Mouse (Mus musculus): Measurements from ENCODE around the gene Mpped1. TPM values are rescaled to one million over a fixed set of nuclear protein-coding genes. Genes with fewer than 3 reads are reported as not detected.

Mpped1 gene
- polyA plus RNA-seq, 1 experiment from 2014 or later = 0.17 TPM

GRCm38 (mm10) chr15:83761512-83761911, 17.8 kb upstream of the Mpped1 start:
- ATAC-seq (replicated peaks; ENCODE audit: extremely low read depth, insufficient read depth, low FRiP score) = no peak
- H3K4me2 ChIP-seq (ENCODE audit: low read depth, low read length) = no peak overlapping the region
- no peak overlapping the region for H3K27ac ChIP-seq (ENCODE audit: low read length)
- 83% methylated on average over 13 of the region's 13 CpGs for WGBS
- H3K4me1 ChIP-seq (ENCODE audit: control insufficient read depth, insufficient read depth, low read length) = no peaks in the 10 kb centered on the region
- no peaks in the 10 kb centered on the region for H3K36me3 ChIP-seq (ENCODE audit: control insufficient read depth, insufficient read depth)
- H3K27me3 ChIP-seq (ENCODE audit: control insufficient read depth, insufficient read depth, low read length) = peaks cover 10% of the 10 kb centered on the region
- H3K4me3 ChIP-seq (ENCODE audit: low read length) = no peak overlapping the region
- no peaks in the 10 kb centered on the region for H3K9me3 ChIP-seq (replicated peaks; ENCODE audit: control insufficient read depth, low read length)
- H3K9ac ChIP-seq (ENCODE audit: low read length) = no peak overlapping the region

- Histone ChIP-seq H3K9ac (ENCODE audit: low read length) (no peak overlapping the region), H3K9me3 (replicated peaks; ENCODE audit: control insufficient read depth, low read length) (no peaks in the 10 kb centered on the region), H3K27me3 (ENCODE audit: control insufficient read depth, insufficient read depth, low read length) (peaks cover 42% of the 10 kb centered on the region), H3K36me3 (ENCODE audit: control insufficient read depth, insufficient read depth) (no peaks in the 10 kb centered on the region), H3K4me2 (ENCODE audit: low read depth, low read length) (no peak overlapping the region), H3K4me1 (ENCODE audit: control insufficient read depth, insufficient read depth, low read length) (no peaks in the 10 kb centered on the region), H3K27ac (ENCODE audit: low read length) (no peak overlapping the region), H3K4me3 (ENCODE audit: low read length) (no peak overlapping the region)
- ATAC-seq (replicated peaks; ENCODE audit: extremely low read depth, insufficient read depth, low FRiP score) = no peak
- 31% methylated on average over 6 of the region's 6 CpGs for WGBS
Measured at GRCm38 (mm10) chr15:83765388-83766029, 13.8 kb upstream of the Mpped1 start.

GRCm38 (mm10) chr15:83771346-83772053, 7.8 kb upstream of the Mpped1 start:
- H3K9me3 ChIP-seq (replicated peaks; ENCODE audit: control insufficient read depth, low read length) = no peaks in the 10 kb centered on the region
- ATAC-seq (replicated peaks; ENCODE audit: extremely low read depth, insufficient read depth, low FRiP score) = no peak
- no peak overlapping the region for H3K9ac ChIP-seq (ENCODE audit: low read length)
- peaks cover 9% of the 10 kb centered on the region for H3K4me1 ChIP-seq (ENCODE audit: control insufficient read depth, insufficient read depth, low read length)
- H3K36me3 ChIP-seq (ENCODE audit: control insufficient read depth, insufficient read depth) = no peaks in the 10 kb centered on the region
- H3K4me2 ChIP-seq (ENCODE audit: low read depth, low read length) = no peak overlapping the region
- H3K27ac ChIP-seq (ENCODE audit: low read length) = no peak overlapping the region
- no peak overlapping the region for H3K4me3 ChIP-seq (ENCODE audit: low read length)
- WGBS = 68% methylated on average over 8 of the region's 8 CpGs
- peaks cover 78% of the 10 kb centered on the region for H3K27me3 ChIP-seq (ENCODE audit: control insufficient read depth, insufficient read depth, low read length)

- WGBS = 36% methylated on average over 5 of the region's 5 CpGs
- H3K27me3 ChIP-seq (ENCODE audit: control insufficient read depth, insufficient read depth, low read length) = peaks cover 83% of the 10 kb centered on the region
- peak; percentile 83 for ATAC-seq (replicated peaks; ENCODE audit: extremely low read depth, insufficient read depth, low FRiP score)
Measured at GRCm38 (mm10) chr15:83772460-83772859, 6.8 kb upstream of the Mpped1 start.

GRCm38 (mm10) chr15:83772953-83773352, 6.3 kb upstream of the Mpped1 start:
- H3K27me3 ChIP-seq (ENCODE audit: control insufficient read depth, insufficient read depth, low read length) = peaks cover 83% of the 10 kb centered on the region

More at GRCm38 (mm10) chr15:83772460-83772859, 6.8 kb upstream of the Mpped1 start:
- no peak overlapping the region for H3K9ac ChIP-seq (ENCODE audit: low read length)
- H3K4me1 ChIP-seq (ENCODE audit: control insufficient read depth, insufficient read depth, low read length) = peaks cover 9% of the 10 kb centered on the region
- no peak overlapping the region for H3K27ac ChIP-seq (ENCODE audit: low read length)
- H3K9me3 ChIP-seq (replicated peaks; ENCODE audit: control insufficient read depth, low read length) = no peaks in the 10 kb centered on the region
- no peaks in the 10 kb centered on the region for H3K36me3 ChIP-seq (ENCODE audit: control insufficient read depth, insufficient read depth)
- H3K4me3 ChIP-seq (ENCODE audit: low read length) = no peak overlapping the region
- no peak overlapping the region for H3K4me2 ChIP-seq (ENCODE audit: low read depth, low read length)

GRCm38 (mm10) chr15:83774922-83775321, 4.3 kb upstream of the Mpped1 start:
- H3K27me3 ChIP-seq (ENCODE audit: control insufficient read depth, insufficient read depth, low read length) = peaks cover 84% of the 10 kb centered on the region
- H3K36me3 ChIP-seq (ENCODE audit: control insufficient read depth, insufficient read depth) = no peaks in the 10 kb centered on the region
- WGBS = 52% methylated on average over 4 of the region's 4 CpGs
- H3K4me3 ChIP-seq (ENCODE audit: low read length) = no peak overlapping the region
- no peak overlapping the region for H3K9ac ChIP-seq (ENCODE audit: low read length)
- peaks cover 9% of the 10 kb centered on the region for H3K4me1 ChIP-seq (ENCODE audit: control insufficient read depth, insufficient read depth, low read length)
- H3K9me3 ChIP-seq (replicated peaks; ENCODE audit: control insufficient read depth, low read length) = no peaks in the 10 kb centered on the region
- ATAC-seq (replicated peaks; ENCODE audit: extremely low read depth, insufficient read depth, low FRiP score) = no peak
- H3K27ac ChIP-seq (ENCODE audit: low read length) = no peak overlapping the region
- H3K4me2 ChIP-seq (ENCODE audit: low read depth, low read length) = no peak overlapping the region

More at GRCm38 (mm10) chr15:83772953-83773352, 6.3 kb upstream of the Mpped1 start:
- no peak overlapping the region for H3K27ac ChIP-seq (ENCODE audit: low read length)
- 47% methylated on average over 4 of the region's 4 CpGs for WGBS
- H3K9me3 ChIP-seq (replicated peaks; ENCODE audit: control insufficient read depth, low read length) = no peaks in the 10 kb centered on the region
- no peak overlapping the region for H3K9ac ChIP-seq (ENCODE audit: low read length)
- no peaks in the 10 kb centered on the region for H3K36me3 ChIP-seq (ENCODE audit: control insufficient read depth, insufficient read depth)
- H3K4me2 ChIP-seq (ENCODE audit: low read depth, low read length) = no peak overlapping the region
- H3K4me1 ChIP-seq (ENCODE audit: control insufficient read depth, insufficient read depth, low read length) = peaks cover 9% of the 10 kb centered on the region
- H3K4me3 ChIP-seq (ENCODE audit: low read length) = no peak overlapping the region
- ATAC-seq (replicated peaks; ENCODE audit: extremely low read depth, insufficient read depth, low FRiP score) = 0 out of 2 replicates have a peak, but pooled peaks have one; percentile 4

- H3K27ac ChIP-seq (ENCODE audit: low read length) = no peak overlapping the region
- no peak overlapping the region for H3K4me2 ChIP-seq (ENCODE audit: low read depth, low read length)
- 69% methylated on average over 6 of the region's 6 CpGs for WGBS
- H3K4me1 ChIP-seq (ENCODE audit: control insufficient read depth, insufficient read depth, low read length) = peaks cover 9% of the 10 kb centered on the region
- H3K9me3 ChIP-seq (replicated peaks; ENCODE audit: control insufficient read depth, low read length) = no peaks in the 10 kb centered on the region
- H3K36me3 ChIP-seq (ENCODE audit: control insufficient read depth, insufficient read depth) = no peaks in the 10 kb centered on the region
- peaks cover 84% of the 10 kb centered on the region for H3K27me3 ChIP-seq (ENCODE audit: control insufficient read depth, insufficient read depth, low read length)
- H3K4me3 ChIP-seq (ENCODE audit: low read length) = no peak overlapping the region
- no peak for ATAC-seq (replicated peaks; ENCODE audit: extremely low read depth, insufficient read depth, low FRiP score)
- H3K9ac ChIP-seq (ENCODE audit: low read length) = no peak overlapping the region
Measured at GRCm38 (mm10) chr15:83776265-83777000, 2.8 kb upstream of the Mpped1 start.

GRCm38 (mm10) chr15:83777476-83777875, 1.8 kb upstream of the Mpped1 start:
- 57% methylated on average over 6 of the region's 6 CpGs for WGBS
- H3K9me3 ChIP-seq (replicated peaks; ENCODE audit: control insufficient read depth, low read length) = no peaks in the 10 kb centered on the region
- no peak for ATAC-seq (replicated peaks; ENCODE audit: extremely low read depth, insufficient read depth, low FRiP score)
- H3K9ac ChIP-seq (ENCODE audit: low read length) = no peak overlapping the region
- H3K4me3 ChIP-seq (ENCODE audit: low read length) = no peak overlapping the region
- H3K27me3 ChIP-seq (ENCODE audit: control insufficient read depth, insufficient read depth, low read length) = peaks cover 91% of the 10 kb centered on the region
- no peak overlapping the region for H3K27ac ChIP-seq (ENCODE audit: low read length)
- no peak overlapping the region for H3K4me2 ChIP-seq (ENCODE audit: low read depth, low read length)
- no peaks in the 10 kb centered on the region for H3K36me3 ChIP-seq (ENCODE audit: control insufficient read depth, insufficient read depth)
- H3K4me1 ChIP-seq (ENCODE audit: control insufficient read depth, insufficient read depth, low read length) = peaks cover 4% of the 10 kb centered on the region

Measured in heart, embryonic 16.5 days (tissue).